Comparison of ENCODE assay signal across 12 mouse cellular contexts in genomic region chr5:66473599-66473998, GRCm38 (mm10).
A peak's percentile ranks its signal among the peaks of the same experiment; 100 is the strongest.
DNase-seq lines count a peak whose midpoint lies in the region; ATAC-seq and TF ChIP-seq lines count a peak whose summit lies in the region.
"Had no signal": no experiment of that assay in that cellular context is flagged by ENCODE, and none has a peak within 500 bp of the region (broad histone marks: within the 10 kb centered on the region; RNA-seq: fewer than 3 reads in every experiment).

No protein-coding gene starts in this region.

- no peak overlapping the region for H3K27ac ChIP-seq in heart, embryonic 13.5 days (replicated peaks)
- H3K27ac ChIP-seq in heart, embryonic 10.5 days = no peak overlapping the region
- H3K27ac ChIP-seq in forebrain, embryonic 13.5 days = peak overlapping the region; percentile 75
- no peak overlapping the region for H3K27ac ChIP-seq in intestine, postnatal 0 days (ENCODE audit: low read depth, low read length)

- 0 out of 2 replicates have a peak overlapping the region, but pooled peaks have one; percentile 2 for H3K4me2 ChIP-seq in heart, embryonic 13.5 days
- peak overlapping the region; percentile 20; the same call in 1 of the 2 replicates for H3K4me2 ChIP-seq in forebrain, embryonic 13.5 days
- 0 out of 2 replicates have a peak overlapping the region, but pooled peaks have one; percentile 14 for H3K4me2 ChIP-seq in intestine, postnatal 0 days (replicated peaks; ENCODE audit: low read depth)

- TF ChIP-seq CTCF in intestine, postnatal 0 days (IDR thresholded peaks at IDR 0.05; ENCODE audit: low read depth) = no peak

- peaks cover 20% of the 10 kb centered on the region for H3K4me1 ChIP-seq in heart, embryonic 13.5 days
- H3K4me1 ChIP-seq in heart, embryonic 10.5 days = peaks cover 27% of the 10 kb centered on the region; the same call in 1 of the 2 replicates
- peaks cover 11% of the 10 kb centered on the region; the same call in 1 of the 2 replicates for H3K4me1 ChIP-seq in forebrain, embryonic 13.5 days
- no peaks in the 10 kb centered on the region for H3K4me1 ChIP-seq in intestine, postnatal 0 days (replicated peaks; ENCODE audit: control insufficient read depth, insufficient read depth, low read length)

- H3K27me3 ChIP-seq in heart, embryonic 13.5 days (replicated peaks) = no peaks in the 10 kb centered on the region
- no peaks in the 10 kb centered on the region for H3K27me3 ChIP-seq in heart, embryonic 10.5 days (ENCODE audit: insufficient read depth, poor library complexity, severe bottlenecking)
- H3K27me3 ChIP-seq in forebrain, embryonic 13.5 days = no peaks in the 10 kb centered on the region
- H3K27me3 ChIP-seq in intestine, postnatal 0 days (replicated peaks; ENCODE audit: control insufficient read depth, insufficient read depth, low read length) = no peaks in the 10 kb centered on the region

- no peaks in the 10 kb centered on the region for H3K9me3 ChIP-seq in heart, embryonic 13.5 days
- no peaks in the 10 kb centered on the region for H3K9me3 ChIP-seq in heart, embryonic 10.5 days
- no peaks in the 10 kb centered on the region for H3K9me3 ChIP-seq in forebrain, embryonic 13.5 days (replicated peaks)
- no peaks in the 10 kb centered on the region for H3K9me3 ChIP-seq in intestine, postnatal 0 days (ENCODE audit: control insufficient read depth)

- 45% methylated on average over 12 of the region's 12 CpGs for WGBS in heart, embryonic 13.5 days
- WGBS in heart, embryonic 10.5 days = 54% methylated on average over 12 of the region's 12 CpGs
- WGBS in forebrain, embryonic 13.5 days = 10% methylated on average over 12 of the region's 12 CpGs
- 41% methylated on average over 12 of the region's 12 CpGs for WGBS in intestine, postnatal 0 days

- no peak overlapping the region for H3K9ac ChIP-seq in heart, embryonic 13.5 days
- H3K9ac ChIP-seq in forebrain, embryonic 13.5 days = no peak overlapping the region
- H3K9ac ChIP-seq in intestine, postnatal 0 days (ENCODE audit: low read depth, low read length) = no peak overlapping the region
- H3K9ac ChIP-seq: liver, postnatal 0 days had no signal

- no peak for DNase-seq in heart, embryonic 10.5 days (ENCODE audit: low spot score)
- DNase-seq in skeletal muscle tissue, adult 2 months (ENCODE audit: low read depth, low spot score) = peak; percentile 12
- no peak for DNase-seq in frontal cortex, postnatal 10 days (ENCODE audit: low spot score in 2 of 2)
- DNase-seq in adrenal gland, adult 2 months = no peak
- no peak for DNase-seq in frontal cortex, adult 2 months (ENCODE audit: extremely low spot score in 1 of 2, low spot score in 1 of 2)
- DNase-seq: cerebellum, adult 11 months; liver, postnatal 0 days; right cerebral cortex, adult 18-20 months had no signal

- no peaks in the 10 kb centered on the region for H3K36me3 ChIP-seq in heart, embryonic 13.5 days
- H3K36me3 ChIP-seq in heart, embryonic 10.5 days = no peaks in the 10 kb centered on the region
- no peaks in the 10 kb centered on the region for H3K36me3 ChIP-seq in forebrain, embryonic 13.5 days (ENCODE audit: poor library complexity, severe bottlenecking)
- H3K36me3 ChIP-seq in intestine, postnatal 0 days (ENCODE audit: control insufficient read depth, insufficient read depth) = no peaks in the 10 kb centered on the region

- no peak for ATAC-seq in heart, embryonic 13.5 days (ENCODE audit: extremely low read depth, insufficient number of reproducible peaks, low FRiP score, low TSS enrichment)
- ATAC-seq in forebrain, embryonic 13.5 days = peak; percentile 81
- ATAC-seq in intestine, postnatal 0 days = 0 out of 2 replicates have a peak, but pooled peaks have one; percentile 43
- ATAC-seq: CD4-positive, CD25-positive, alpha-beta regulatory T cell, adult 4 months; liver, postnatal 0 days had no signal

- H3K4me3 ChIP-seq in heart, embryonic 13.5 days = no peak overlapping the region
- no peak overlapping the region for H3K4me3 ChIP-seq in heart, embryonic 10.5 days
- no peak overlapping the region for H3K4me3 ChIP-seq in forebrain, embryonic 13.5 days
- H3K4me3 ChIP-seq in intestine, postnatal 0 days (ENCODE audit: low read depth, low read length) = no peak overlapping the region
